Mouse (Mus musculus): ENCODE measurements around the gene Fam214a.
"Not testable (repeated sequence)": the region's sequence is repeated elsewhere in the genome, so short reads cannot be mapped to it uniquely, and the experiment has no call there.

Gene Fam214a

GRCm38 (mm10) chr9:74979866-74980265 lies 27.2 kb downstream of the Fam214a start:
- in situ Hi-C loops (cut with MboI, MseI): no loop called here

GRCm38 (mm10) chr9:74981663-74982111 lies 29.0 kb downstream of the Fam214a start:
- in situ Hi-C loops (cut with MboI, MseI): no loop called here

GRCm38 (mm10) chr9:74982193-74982592 lies 29.5 kb downstream of the Fam214a start:
- in situ Hi-C loops (cut with MboI, MseI): no loop called here

GRCm38 (mm10) chr9:74982722-74983121 lies 30.0 kb downstream of the Fam214a start:
- in situ Hi-C loops (cut with MboI, MseI): not testable (repeated sequence)

- in situ Hi-C loops (cut with MboI, MseI): no loop called here
Observed at GRCm38 (mm10) chr9:74985173-74985715, 32.6 kb downstream of the Fam214a start.

- in situ Hi-C loops (cut with MboI, MseI): no loop called here
Observed at GRCm38 (mm10) chr9:74985770-74986169, 33.1 kb downstream of the Fam214a start.

- in situ Hi-C loops (cut with MboI, MseI): no loop called here
Observed at GRCm38 (mm10) chr9:74988893-74989460, 36.3 kb downstream of the Fam214a start.

- in situ Hi-C loops (cut with MboI, MseI): no loop called here
Observed at GRCm38 (mm10) chr9:74989990-74990389, 37.3 kb downstream of the Fam214a start.

GRCm38 (mm10) chr9:74994611-74995257 lies 42.0 kb downstream of the Fam214a start:
- in situ Hi-C loops (cut with MboI, MseI): no loop called here

- in situ Hi-C loops (cut with MboI, MseI): no loop called here
Observed at GRCm38 (mm10) chr9:74996349-74996748, 43.7 kb downstream of the Fam214a start.

- in situ Hi-C loops (cut with MboI, MseI): no loop called here
Observed at GRCm38 (mm10) chr9:74997976-74998375, 45.3 kb downstream of the Fam214a start.

- in situ Hi-C loops (cut with MboI, MseI): no loop called here
Observed at GRCm38 (mm10) chr9:75001006-75001405, 48.3 kb downstream of the Fam214a start.

- in situ Hi-C loops (cut with MboI, MseI): no loop called here
Observed at GRCm38 (mm10) chr9:75001611-75002204, 49.0 kb downstream of the Fam214a start.

GRCm38 (mm10) chr9:75002262-75002661 lies 49.6 kb downstream of the Fam214a start:
- in situ Hi-C loops (cut with MboI, MseI): no loop called here

GRCm38 (mm10) chr9:75004203-75004602 lies 51.5 kb downstream of the Fam214a start:
- in situ Hi-C loops (cut with MboI, MseI): no loop called here

- in situ Hi-C loops (cut with MboI, MseI): loop anchor here (10.0 kb wide), 1 partner anchor 622 kb away; no protein-coding TSS in a partner anchor
Observed at GRCm38 (mm10) chr9:75016591-75016990, 63.9 kb downstream of the Fam214a start.

GRCm38 (mm10) chr9:75019181-75019580 lies 66.5 kb downstream of the Fam214a start:
- in situ Hi-C loops (cut with MboI, MseI): loop anchor here (10.0 kb wide), 1 partner anchor 624 kb away; no protein-coding TSS in a partner anchor

- in situ Hi-C loops (cut with MboI, MseI): loop anchor here (10.0 kb wide), 1 partner anchor 625 kb away; no protein-coding TSS in a partner anchor
Observed at GRCm38 (mm10) chr9:75019592-75019991, 66.9 kb downstream of the Fam214a start.

- in situ Hi-C loops (cut with MboI, MseI): loop anchor here (10.0 kb wide), 1 partner anchor 776 kb away; no protein-coding TSS in a partner anchor
Observed at GRCm38 (mm10) chr9:75020561-75020960, 67.9 kb downstream of the Fam214a start.

GRCm38 (mm10) chr9:75022546-75022945 lies 69.9 kb downstream of the Fam214a start:
- in situ Hi-C loops (cut with MboI, MseI): loop anchor here (10.0 kb wide), 1 partner anchor 778 kb away; no protein-coding TSS in a partner anchor

- in situ Hi-C loops (cut with MboI, MseI): loop anchor here (10.0 kb wide), 1 partner anchor 779 kb away; no protein-coding TSS in a partner anchor
Observed at GRCm38 (mm10) chr9:75023150-75023894, 70.6 kb downstream of the Fam214a start.
